Mouse (Mus musculus) liver, adult 2 months (tissue): Measurements from ENCODE around the gene Vipas39.

Experiments
- CTCF ChIP-seq: fragments of 200-500 bp; IDR thresholded peaks from 2 replicates; pipeline ENCODE4 v1.5.1; 2011; ENCODE audit warnings: low read depth, low read length, control low read depth
- POLR2A ChIP-seq: fragments of 200-500 bp; IDR thresholded peaks from 2 replicates; pipeline ENCODE4 v1.6.1; 2011; ENCODE audit warnings: low read length, control low read depth; ENCODE audit not compliant: insufficient read depth; ENCODE audit errors: extremely low read depth

DNA sequence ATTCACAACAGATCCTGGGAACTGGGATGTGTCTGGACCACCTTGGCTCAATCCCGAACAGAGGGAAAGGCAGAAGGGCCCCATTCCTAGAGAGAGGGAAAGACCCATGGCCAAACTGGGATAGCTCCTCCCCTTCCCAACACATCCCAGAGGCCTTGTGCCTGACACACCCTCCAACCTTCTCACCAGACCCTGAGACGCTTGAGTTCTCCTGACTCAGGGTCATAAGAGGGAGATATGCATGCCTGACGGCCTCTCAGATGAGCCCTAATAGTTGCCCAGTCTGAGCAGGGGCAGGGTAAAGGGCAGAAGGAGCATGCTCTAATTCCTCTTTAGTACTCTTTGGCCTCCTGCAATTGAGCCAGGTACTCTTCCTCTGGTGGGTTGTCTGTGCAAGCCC is 13.3 kb upstream of the Vipas39 start:
- no peak for TF ChIP-seq POLR2A
- no peak for TF ChIP-seq CTCF
